Mouse (Mus musculus) cerebellum, postnatal 25 days (tissue): Measurements from ENCODE around the gene Jpt1.
"Not testable (repeated sequence)": the region's sequence is repeated elsewhere in the genome, so short reads cannot be mapped to it uniquely, and the experiment has no call there.

Source experiments
- DNase-seq, 2 experiments: peaks; one replicate each; pipeline ENCODE4 v3.0.0; 2021; ENCODE audit warnings: mixed read lengths in 2 of 2

Gene Jpt1

GRCm38 (mm10) chr11:115473626-115474275 lies 40.4 kb downstream of the Jpt1 start:
- peak; percentile 98 to 99 for DNase-seq

- DNase-seq: no peak
Observed at GRCm38 (mm10) chr11:115472183-115472582, 42.0 kb downstream of the Jpt1 start.

GRCm38 (mm10) chr11:115467217-115467618 lies 47.0 kb downstream of the Jpt1 start:
- no peak for DNase-seq

GRCm38 (mm10) chr11:115464851-115465250 lies 49.3 kb downstream of the Jpt1 start:
- DNase-seq: no peak

- DNase-seq: no peak
Observed at GRCm38 (mm10) chr11:115463397-115463796, 50.8 kb downstream of the Jpt1 start.

GRCm38 (mm10) chr11:115462243-115462891 lies 51.8 kb downstream of the Jpt1 start, which contains the start of gene Slc16a5:
TSS of gene Slc16a5 (plus strand) at chr11:115462474.
- DNase-seq: peak; percentile 26 to 37

GRCm38 (mm10) chr11:115461846-115462242 lies 52.3 kb downstream of the Jpt1 start:
- DNase-seq: peak; percentile 13 to 30

GRCm38 (mm10) chr11:115460976-115461375 lies 53.2 kb downstream of the Jpt1 start:
- DNase-seq: no peak

- DNase-seq: no peak
Observed at GRCm38 (mm10) chr11:115457405-115457804, 56.8 kb downstream of the Jpt1 start.

- no peak for DNase-seq
Observed at GRCm38 (mm10) chr11:115456182-115456581, 58.0 kb downstream of the Jpt1 start.

- DNase-seq: no peak
Observed at GRCm38 (mm10) chr11:115455619-115456018, 58.6 kb downstream of the Jpt1 start.

- not testable (repeated sequence) for DNase-seq
Observed at GRCm38 (mm10) chr11:115454822-115455221, 59.4 kb downstream of the Jpt1 start.

- no peak for DNase-seq
Observed at GRCm38 (mm10) chr11:115453306-115453705, 60.9 kb downstream of the Jpt1 start.

GRCm38 (mm10) chr11:115452281-115452860 lies 61.8 kb downstream of the Jpt1 start:
- DNase-seq: no peak

- no peak for DNase-seq
Observed at GRCm38 (mm10) chr11:115451781-115452241, 62.4 kb downstream of the Jpt1 start.

GRCm38 (mm10) chr11:115450176-115450575 lies 64.0 kb downstream of the Jpt1 start:
- no peak for DNase-seq

- DNase-seq: no peak
Observed at GRCm38 (mm10) chr11:115448998-115449397, 65.2 kb downstream of the Jpt1 start.

- DNase-seq: no peak
Observed at GRCm38 (mm10) chr11:115448075-115448474, 66.1 kb downstream of the Jpt1 start.
